Mouse (Mus musculus) testis, adult 10 weeks (tissue): Measurements from ENCODE around the gene Gm21366. TPM values are rescaled to one million over a fixed set of nuclear protein-coding genes. Genes with fewer than 3 reads are reported as not detected.

Source experiments
- polyA plus RNA-seq: library from polyadenylated mRNA; stranded (reverse); fragments of 350-450 nt; fragmentation: Illumina TruSeq; extraction: RNeasy Lipid Tissue Mini Kit (QIAGEN cat#74804); gene quantifications from one replicate; pipeline ENCODE4 v1.2.3, GENCODE M21; 2014; ENCODE audit warnings: low read depth, low replicate concordance

The Gm21366 gene
- not detected for polyA plus RNA-seq

GRCm38 (mm10) chrY:22861156-22861555, at the start of gene Gm21366:
Gene Gm21366 (minus strand): TSS chrY:22861256.

